Mouse (Mus musculus): ENCODE results near the gene Aatf. TPM values are rescaled to one million over a fixed set of nuclear protein-coding genes. Genes with fewer than 3 reads are reported as not detected.
A peak's percentile ranks its signal among the peaks of the same experiment; 100 is the strongest.

Gene Aatf
- polyA plus RNA-seq, 1 experiment from 2014 or later, result 46.3 TPM

DNA sequence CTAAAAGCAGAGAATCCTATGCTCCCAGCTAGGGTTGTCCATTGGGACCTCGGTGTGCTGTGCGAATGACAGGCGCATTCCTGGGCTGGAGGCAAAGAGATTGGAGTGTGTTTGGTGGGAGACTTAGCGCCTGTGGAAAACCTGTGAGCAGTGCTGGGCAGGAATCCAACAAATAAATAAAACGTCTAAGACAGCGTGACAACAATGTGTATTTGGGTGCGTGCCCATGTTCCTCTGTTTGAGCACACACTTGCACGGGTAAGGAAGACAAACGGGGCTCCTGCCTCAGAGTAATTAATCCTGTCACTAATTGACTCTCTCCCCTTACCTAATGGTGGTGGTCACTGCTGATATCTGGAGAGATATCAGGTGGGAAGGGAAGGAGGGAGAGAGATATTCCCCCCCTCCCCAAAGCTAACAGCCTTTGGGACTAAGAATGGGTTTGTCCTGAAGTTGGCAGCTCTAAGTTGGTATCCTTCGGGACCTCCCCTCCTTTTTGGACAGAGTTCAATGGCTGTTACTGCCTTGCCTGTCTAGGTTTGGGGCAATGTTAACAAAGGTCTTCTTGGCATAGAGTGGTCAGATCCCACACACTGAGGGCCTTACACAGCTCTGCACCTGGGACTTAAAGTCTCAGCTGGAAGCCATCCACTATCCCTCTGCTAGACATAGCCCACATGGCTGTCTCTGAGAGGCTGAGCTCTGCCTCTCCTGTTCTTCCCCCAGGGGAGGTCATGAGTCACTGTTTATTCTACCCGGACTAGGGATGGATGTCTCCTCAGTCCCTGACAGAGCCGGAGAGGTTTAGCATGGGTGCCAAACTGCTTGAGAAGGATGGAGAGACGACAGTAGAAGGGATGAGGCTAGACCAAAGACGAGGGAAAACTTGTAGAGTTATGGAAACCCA, 16.7 kb upstream of the Aatf start:
- WGBS, result 9% methylated on average over 14 of the region's 14 CpGs
- Histone ChIP-seq H3K36me3 (ENCODE audit: control insufficient read depth, insufficient read depth, low read length) (peaks cover 5% of the 10 kb centered on the region; the same call in 1 of the 2 replicates), H3K27ac (replicated peaks; ENCODE audit: low read depth, low read length) (peak overlapping the region; percentile 90), H3K4me3 (replicated peaks; ENCODE audit: low read depth, low read length) (peak overlapping the region; percentile 57), H3K4me1 (ENCODE audit: control insufficient read depth, insufficient read depth, low read length) (peaks cover 29% of the 10 kb centered on the region), H3K4me2 (ENCODE audit: low read length) (peak overlapping the region; percentile 71), H3K9me3 (ENCODE audit: control insufficient read depth, low read length) (no peaks in the 10 kb centered on the region), H3K27me3 (ENCODE audit: control insufficient read depth, insufficient read depth, low read length) (peaks cover 61% of the 10 kb centered on the region), H3K9ac (replicated peaks; ENCODE audit: low read length) (peak overlapping the region; percentile 66)
- DNase-seq (peak; percentile 74), ATAC-seq (ENCODE audit: low FRiP score, low TSS enrichment) (no peak)

DNA sequence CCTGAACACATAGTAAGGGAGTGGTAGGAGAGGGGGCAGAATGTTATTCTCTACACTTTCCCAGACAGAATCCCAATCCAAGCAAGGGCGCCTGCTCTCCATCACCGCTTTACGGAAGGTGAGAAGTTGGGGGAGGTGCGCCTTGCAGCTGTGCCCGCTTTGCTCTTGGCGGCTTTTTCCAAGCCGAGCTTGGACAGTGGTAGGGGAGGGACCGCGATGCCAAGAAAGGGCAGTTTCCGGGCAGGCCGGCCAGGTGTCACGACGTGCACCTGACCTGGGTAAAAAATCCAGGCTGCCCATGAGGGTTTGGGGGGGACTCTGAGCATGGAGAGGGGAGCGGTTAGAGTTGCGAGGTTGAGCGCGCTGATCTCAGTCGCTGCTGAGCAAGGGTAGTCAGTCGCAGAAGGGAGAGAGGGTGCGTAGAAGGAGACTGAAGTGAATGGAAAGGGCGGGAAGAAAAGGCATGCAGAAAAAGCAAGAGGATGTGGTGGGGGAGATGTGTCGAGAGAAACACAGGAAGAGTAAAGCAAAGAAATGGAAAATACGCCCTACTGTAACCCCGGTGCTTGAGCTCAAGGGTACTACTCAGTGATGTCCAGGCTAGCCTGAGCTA, 15.9 kb upstream of the Aatf start:
- H3K4me1 ChIP-seq (ENCODE audit: control insufficient read depth, insufficient read depth, low read length), result peaks cover 29% of the 10 kb centered on the region
- peaks cover 67% of the 10 kb centered on the region for H3K27me3 ChIP-seq (ENCODE audit: control insufficient read depth, insufficient read depth, low read length)
- H3K9ac ChIP-seq (replicated peaks; ENCODE audit: low read length), result peak overlapping the region; percentile 66
- H3K36me3 ChIP-seq (ENCODE audit: control insufficient read depth, insufficient read depth, low read length), result no peaks in the 10 kb centered on the region
- WGBS, result 1% methylated on average over 24 of the region's 24 CpGs
- ATAC-seq (ENCODE audit: low FRiP score, low TSS enrichment) (no peak), DNase-seq (peak; percentile 53)
- H3K27ac ChIP-seq (replicated peaks; ENCODE audit: low read depth, low read length), result peak overlapping the region; percentile 90
- H3K4me3 ChIP-seq (replicated peaks; ENCODE audit: low read depth, low read length), result peak overlapping the region; percentile 57
- peak overlapping the region; percentile 71 for H3K4me2 ChIP-seq (ENCODE audit: low read length)
- H3K9me3 ChIP-seq (ENCODE audit: control insufficient read depth, low read length), result no peaks in the 10 kb centered on the region

- Histone ChIP-seq H3K27me3 (ENCODE audit: control insufficient read depth, insufficient read depth, low read length) (peaks cover 76% of the 10 kb centered on the region), H3K27ac (replicated peaks; ENCODE audit: low read depth, low read length) (peak overlapping the region; percentile 90), H3K36me3 (ENCODE audit: control insufficient read depth, insufficient read depth, low read length) (no peaks in the 10 kb centered on the region), H3K9me3 (ENCODE audit: control insufficient read depth, low read length) (no peaks in the 10 kb centered on the region), H3K4me1 (ENCODE audit: control insufficient read depth, insufficient read depth, low read length) (peaks cover 15% of the 10 kb centered on the region), H3K4me2 (ENCODE audit: low read length) (peak overlapping the region; percentile 71), H3K9ac (replicated peaks; ENCODE audit: low read length) (peak overlapping the region; percentile 66), H3K4me3 (replicated peaks; ENCODE audit: low read depth, low read length) (peak overlapping the region; percentile 57)
- ATAC-seq (ENCODE audit: low FRiP score, low TSS enrichment) (no peak), DNase-seq (peak; percentile 29)
- WGBS, result 2% methylated on average over 29 of the region's 29 CpGs
These were observed 13.9 kb upstream of the Aatf start for GRCm38 (mm10) chr11:84526976-84527860.

DNA sequence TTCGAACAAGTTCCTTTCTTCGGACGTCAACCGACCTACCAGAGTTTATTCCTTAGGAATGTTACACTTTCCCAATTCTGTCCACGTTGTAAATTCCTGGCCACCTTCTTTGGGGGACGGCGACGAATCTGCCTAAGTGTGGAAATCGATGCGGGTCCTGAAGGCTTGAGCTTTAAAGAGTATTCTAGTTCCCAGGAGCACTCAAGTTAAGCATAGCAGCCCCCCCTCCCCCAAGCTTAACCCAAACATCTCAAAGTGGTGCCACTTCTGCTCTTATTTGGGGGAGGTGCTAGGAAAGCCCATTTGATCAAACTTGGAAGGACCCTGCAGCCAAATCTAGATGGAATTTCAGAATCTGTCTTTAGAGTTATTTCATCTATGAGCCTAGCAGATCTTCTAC, 13.1 kb upstream of the Aatf start:
- DNase-seq (no peak), ATAC-seq (ENCODE audit: low FRiP score, low TSS enrichment) (no peak)
- Histone ChIP-seq H3K4me1 (ENCODE audit: control insufficient read depth, insufficient read depth, low read length) (peaks cover 10% of the 10 kb centered on the region), H3K4me2 (ENCODE audit: low read length) (peak overlapping the region; percentile 71), H3K4me3 (replicated peaks; ENCODE audit: low read depth, low read length) (peak overlapping the region; percentile 57), H3K27ac (replicated peaks; ENCODE audit: low read depth, low read length) (peak overlapping the region; percentile 90), H3K9ac (replicated peaks; ENCODE audit: low read length) (peak overlapping the region; percentile 66), H3K27me3 (ENCODE audit: control insufficient read depth, insufficient read depth, low read length) (peaks cover 76% of the 10 kb centered on the region), H3K9me3 (ENCODE audit: control insufficient read depth, low read length) (no peaks in the 10 kb centered on the region), H3K36me3 (ENCODE audit: control insufficient read depth, insufficient read depth, low read length) (0 out of 2 replicates have a peak, but pooled peaks cover 5% of the 10 kb centered on the region)
- WGBS, result under 1% methylated on average over 10 of the region's 10 CpGs

DNA sequence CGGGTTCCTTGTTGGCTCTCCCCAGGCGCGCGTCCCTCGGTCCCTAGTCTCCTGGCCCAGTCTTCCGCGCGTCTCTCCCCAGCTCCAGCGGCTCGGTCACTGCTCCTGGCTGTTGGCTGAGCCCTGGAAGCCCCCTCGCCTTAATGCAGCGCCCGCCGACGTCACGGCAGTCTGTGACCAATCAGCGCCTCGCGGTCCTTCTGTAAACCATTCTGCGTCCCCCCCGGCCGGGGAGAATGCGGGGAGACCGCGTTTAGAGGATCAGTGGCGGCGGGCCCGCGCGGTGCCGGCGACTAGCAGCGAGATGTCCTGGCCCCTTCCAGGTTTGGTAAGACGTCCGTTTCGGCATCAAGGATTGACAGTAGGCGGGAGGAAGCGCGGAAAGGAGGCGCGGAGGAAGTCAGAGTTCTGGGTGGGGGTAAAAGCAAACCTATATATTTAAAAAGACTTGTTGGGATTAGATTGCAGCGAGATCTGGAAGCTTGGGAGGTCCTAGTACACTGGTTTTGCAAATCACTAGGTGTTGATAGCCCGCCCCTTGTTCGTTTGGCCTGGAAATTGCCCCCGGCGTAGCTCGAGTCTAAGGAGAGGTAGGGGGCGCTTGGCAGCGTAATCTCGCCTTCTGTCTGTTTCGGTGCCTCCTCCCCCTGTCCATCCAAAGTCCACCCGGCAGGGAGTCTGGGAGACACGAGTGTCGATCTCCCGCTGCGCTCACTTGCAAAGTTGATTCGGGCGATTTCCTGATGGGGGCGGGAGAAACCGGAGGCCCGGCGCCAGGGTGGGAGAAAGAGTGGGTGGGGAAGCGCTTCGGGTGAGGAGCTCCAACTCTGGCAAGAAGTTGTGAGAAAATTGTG, 12.3 kb upstream of the Aatf start, which contains the start of gene Lhx1:
TSS of gene Lhx1 (minus strand) at position 115 of the 854 bp plus-strand sequence.
- Histone ChIP-seq H3K27me3 (ENCODE audit: control insufficient read depth, insufficient read depth, low read length) (peaks cover 80% of the 10 kb centered on the region), H3K36me3 (ENCODE audit: control insufficient read depth, insufficient read depth, low read length) (0 out of 2 replicates have a peak, but pooled peaks cover 7% of the 10 kb centered on the region), H3K4me1 (ENCODE audit: control insufficient read depth, insufficient read depth, low read length) (peaks cover 7% of the 10 kb centered on the region), H3K9ac (replicated peaks; ENCODE audit: low read length) (peak within 1 kb of the TSS; percentile 66), H3K9me3 (ENCODE audit: control insufficient read depth, low read length) (no peaks in the 10 kb centered on the region), H3K4me2 (ENCODE audit: low read length) (peak within 1 kb of the TSS; percentile 71), H3K4me3 (replicated peaks; ENCODE audit: low read depth, low read length) (peak within 1 kb of the TSS; percentile 57), H3K27ac (replicated peaks; ENCODE audit: low read depth, low read length) (peak within 1 kb of the TSS; percentile 90)
- peak; percentile 89 for ATAC-seq (ENCODE audit: low FRiP score, low TSS enrichment)
- DNase-seq, result peak; percentile 95
- under 1% methylated on average over 64 of the region's 64 CpGs for whole genome bisulfite sequencing

DNA sequence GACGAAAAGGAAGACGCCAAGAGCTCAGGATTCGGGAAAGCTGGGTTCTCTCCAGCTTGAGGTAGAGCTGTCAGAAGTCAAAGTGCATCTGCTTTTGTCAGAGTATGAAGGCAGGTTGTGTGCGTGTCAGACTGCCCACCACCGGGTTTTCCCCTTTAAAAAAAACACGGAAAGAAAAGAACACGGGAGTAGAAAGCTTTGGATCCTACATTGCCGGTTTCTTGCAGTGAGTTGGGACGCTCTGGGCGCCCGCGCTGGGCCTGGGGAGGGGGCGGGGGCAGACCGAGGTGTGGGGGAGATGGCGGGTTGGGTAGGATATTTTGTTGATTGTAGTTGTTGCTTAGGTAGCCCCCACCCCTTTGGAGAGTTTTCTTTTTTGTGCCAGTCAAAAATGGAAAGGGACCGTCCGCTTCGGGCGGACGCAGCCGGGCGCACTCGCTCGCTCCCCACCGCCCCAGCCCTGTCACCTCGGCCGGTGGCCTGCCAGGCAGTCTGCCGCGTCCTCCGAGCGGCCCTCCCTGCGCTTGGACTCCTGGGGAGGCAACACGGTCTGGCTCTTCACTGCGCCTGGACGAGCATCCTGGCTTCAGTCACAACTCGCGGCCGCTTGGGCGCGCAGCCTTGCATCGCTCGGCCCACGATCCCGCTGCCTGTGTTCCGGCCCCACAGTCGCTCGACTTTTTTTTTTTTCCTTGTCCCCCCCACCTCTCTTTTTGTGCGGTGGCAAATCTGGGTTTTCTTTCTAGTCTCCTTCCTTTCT, 11.4 kb upstream of the Aatf start:
- DNase-seq (peak; percentile 78), ATAC-seq (ENCODE audit: low FRiP score, low TSS enrichment) (peak; percentile 59; the same call in 1 of the 2 replicates)
- Histone ChIP-seq H3K4me2 (ENCODE audit: low read length) (peak overlapping the region; percentile 71), H3K4me3 (replicated peaks; ENCODE audit: low read depth, low read length) (peak overlapping the region; percentile 57), H3K36me3 (ENCODE audit: control insufficient read depth, insufficient read depth, low read length) (peaks cover 13% of the 10 kb centered on the region), H3K4me1 (ENCODE audit: control insufficient read depth, insufficient read depth, low read length) (no peaks in the 10 kb centered on the region; the same call in 1 of the 2 replicates), H3K9me3 (ENCODE audit: control insufficient read depth, low read length) (no peaks in the 10 kb centered on the region), H3K27me3 (ENCODE audit: control insufficient read depth, insufficient read depth, low read length) (peaks cover 80% of the 10 kb centered on the region), H3K27ac (replicated peaks; ENCODE audit: low read depth, low read length) (peak overlapping the region; percentile 87), H3K9ac (replicated peaks; ENCODE audit: low read length) (peak overlapping the region; percentile 66)
- under 1% methylated on average over 48 of the region's 48 CpGs for WGBS

GRCm38 (mm10) chr11:84523841-84524510, 10.7 kb upstream of the Aatf start:
- Histone ChIP-seq H3K27me3 (ENCODE audit: control insufficient read depth, insufficient read depth, low read length) (peaks cover 84% of the 10 kb centered on the region), H3K27ac (replicated peaks; ENCODE audit: low read depth, low read length) (peak overlapping the region; percentile 87)
- DNase-seq, result peak; percentile 61

More at GRCm38 (mm10) chr11:84523841-84524510, 10.7 kb upstream of the Aatf start:
- Histone ChIP-seq H3K4me3 (replicated peaks; ENCODE audit: low read depth, low read length) (peak overlapping the region; percentile 57), H3K9me3 (ENCODE audit: control insufficient read depth, low read length) (no peaks in the 10 kb centered on the region), H3K9ac (replicated peaks; ENCODE audit: low read length) (peak overlapping the region; percentile 66), H3K4me2 (ENCODE audit: low read length) (peak overlapping the region; percentile 71), H3K4me1 (ENCODE audit: control insufficient read depth, insufficient read depth, low read length) (no peaks in the 10 kb centered on the region; the same call in 1 of the 2 replicates), H3K36me3 (ENCODE audit: control insufficient read depth, insufficient read depth, low read length) (peaks cover 21% of the 10 kb centered on the region)
- under 1% methylated on average over 35 of the region's 35 CpGs for WGBS
- ATAC-seq (ENCODE audit: low FRiP score, low TSS enrichment), result no peak
